Mouse (Mus musculus): ENCODE data around the gene Gm10643. TPM values are rescaled to one million over a fixed set of nuclear protein-coding genes. Genes with fewer than 3 reads are reported as not detected.

Gene Gm10643
- total RNA-seq, 1 experiment from 2014 or later: 12.5 TPM

Other genes starting within 250 kb of the Gm10643 start
- gene Adgrl1, start 165.0 kb downstream of the Gm10643 start, total RNA-seq (2017): 2.8 and 5.5 TPM in 2 replicates
- gene Gm10644, start 109.9 kb downstream of the Gm10643 start, total RNA-seq (2017): 0.93 and 1.7 TPM in 2 replicates
- gene Asf1b, start 109.6 kb downstream of the Gm10643 start, total RNA-seq (2017): 0.70 and 2.3 TPM in 2 replicates
- 13.4 and 17.1 TPM in 2 replicates for gene Prkaca, start 92.1 kb downstream of the Gm10643 start, total RNA-seq (2017)
- 42.8 and 44.8 TPM in 2 replicates for gene Samd1, start 67.5 kb downstream of the Gm10643 start, total RNA-seq (2017)
- gene 1700067K01Rik, start 63.6 kb downstream of the Gm10643 start, total RNA-seq (2017): 0.86 and 2.4 TPM in 2 replicates
- not detected in 2 replicates for gene 2210011C24Rik, start 53.0 kb downstream of the Gm10643 start, total RNA-seq (2017)
- gene Palm3, start 43.7 kb downstream of the Gm10643 start, total RNA-seq (2017): 0.25 and 0.35 TPM in 2 replicates
- gene Il27ra, start 22.5 kb downstream of the Gm10643 start, total RNA-seq (2017): 47.3 and 47.8 TPM in 2 replicates
- gene Rln3, start 20.1 kb downstream of the Gm10643 start, total RNA-seq (2017): not detected in 2 replicates
- gene Rfx1, start 1.7 kb upstream of the Gm10643 start, total RNA-seq (2017): 35.2 and 37.9 TPM in 2 replicates
- 18.7 and 20.5 TPM in 2 replicates for gene Dcaf15, start 39.6 kb upstream of the Gm10643 start, total RNA-seq (2017)
- 0.61 and 1.3 TPM in 2 replicates for gene Podnl1, start 60.9 kb upstream of the Gm10643 start, total RNA-seq (2017)
- gene Cc2d1a, start 82.8 kb upstream of the Gm10643 start, total RNA-seq (2017): 15.7 and 17.7 TPM in 2 replicates
- gene 4930432K21Rik, start 82.9 kb upstream of the Gm10643 start, total RNA-seq (2017): 0.93 and 2.7 TPM in 2 replicates
- gene Nanos3, start 120.1 kb upstream of the Gm10643 start, total RNA-seq (2017): not detected in 2 replicates
- gene Zswim4, start 171.9 kb upstream of the Gm10643 start, total RNA-seq (2017): 23.6 and 28.4 TPM in 2 replicates
- 130 and 147 TPM in 2 replicates for gene D8Ertd738e, start 184.6 kb upstream of the Gm10643 start, total RNA-seq (2017)
- 11.9 and 19.9 TPM in 2 replicates for gene Mri1, start 192.2 kb upstream of the Gm10643 start, total RNA-seq (2017)
- gene Ccdc130, start 205.2 kb upstream of the Gm10643 start, total RNA-seq (2017): 22.5 and 25.3 TPM in 2 replicates

Measured in neutrophil, adult 5-6 weeks (primary cell).